Mouse (Mus musculus) lung, embryonic 14.5 days (tissue): Measurements from ENCODE around the gene Tox2. TPM values are rescaled to one million over a fixed set of nuclear protein-coding genes. Genes with fewer than 3 reads are reported as not detected.
A peak's percentile ranks its signal among the peaks of the same experiment; 100 is the strongest.

Experiments
- ATAC-seq: fragments of 200-750 bp; cut with Nextera tagmentation; 2 replicates; pipeline ENCODE4 v1.8.0; 2017; ENCODE audit warnings: mild to moderate bottlenecking, moderate TSS enrichment, moderate library complexity; ENCODE audit not compliant: insufficient read depth
- DNase-seq: peaks from one replicate; pipeline ENCODE4 v3.0.0-alpha.2; 2015
- H3K27ac ChIP-seq: fragments of 300-500 bp; sonication (generic); 2 replicates; pipeline ENCODE4 v1.5.1; 2014; ENCODE audit warnings: low read depth, mild to moderate bottlenecking, moderate library complexity
- H3K27me3 ChIP-seq: fragments of 300-500 bp; sonication (generic); 2 replicates; pipeline ENCODE4 v1.6.1; 2014; ENCODE audit warnings: low read length, control low read depth; ENCODE audit not compliant: insufficient read depth
- H3K36me3 ChIP-seq: fragments of 300-500 bp; sonication (generic); 2 replicates; pipeline ENCODE4 v1.6.1; 2014; ENCODE audit warnings: control low read depth; ENCODE audit not compliant: insufficient read depth
- H3K4me1 ChIP-seq: fragments of 300-500 bp; sonication (generic); 2 replicates; pipeline ENCODE4 v1.6.1; 2014; ENCODE audit warnings: antibody characterized with exemption, control low read depth; ENCODE audit not compliant: insufficient read depth
- H3K4me2 ChIP-seq: fragments of 300-500 bp; sonication (generic); 2 replicates; pipeline ENCODE4 v1.6.1; 2014; ENCODE audit warnings: mild to moderate bottlenecking
- H3K4me3 ChIP-seq: fragments of 300-500 bp; sonication (generic); 2 replicates; pipeline ENCODE4 v1.5.1; 2014; ENCODE audit warnings: low read depth, low read length
- H3K9ac ChIP-seq: fragments of 300-500 bp; sonication (generic); 2 replicates; pipeline ENCODE4 v1.6.1; 2014
- H3K9me3 ChIP-seq: fragments of 300-500 bp; sonication (generic); 2 replicates; pipeline ENCODE4 v1.6.1; 2016; ENCODE audit warnings: low read depth, low read length, control low read depth
- CTCF ChIP-seq: IDR thresholded peaks from 2 replicates; pipeline ENCODE4 v1.5.1; 2016; ENCODE audit warnings: antibody characterized with exemption, low read depth
- WGBS: fragments of 180-500 bp; shearing (Covaris S2); extraction: QIAGEN DNeasy Blood & Tissue Kit; methylation state at CpG from one replicate; pipeline ENCODE4 v1.1.7; 2014; 5-methylcytosine and 5-hydroxymethylcytosine counted together
- polyA plus RNA-seq: library from polyadenylated mRNA; unstranded; fragments of >200 nt; fragmentation: Nextera tagmentation; extraction: Ambion mirVana; gene quantifications from 2 replicates; pipeline ENCODE4 v1.2.1, GENCODE M21; 2014

Gene Tox2
- polyA plus RNA-seq, 1 experiment from 2014 or later, result 4.3 TPM

DNA sequence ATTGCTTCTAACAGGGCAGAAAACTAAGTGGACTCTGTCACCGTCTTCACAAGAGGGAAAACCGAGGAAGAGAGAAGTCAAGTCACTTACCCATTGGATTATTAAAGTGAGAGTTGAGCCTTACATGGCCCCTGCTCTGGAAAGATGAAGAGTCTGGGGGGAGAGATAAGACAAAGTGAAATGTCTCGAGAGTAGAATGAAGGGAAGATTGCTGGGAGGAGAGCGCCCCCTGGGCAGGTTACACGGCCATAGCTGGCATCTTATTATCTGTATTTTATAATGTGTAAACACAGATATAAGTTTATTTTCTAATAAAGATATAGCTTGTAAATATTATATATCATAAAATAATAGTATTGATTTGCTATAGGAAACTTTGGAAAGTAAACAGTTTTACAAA is 147.5 kb downstream of the Tox2 start:
- ATAC-seq, result no peak
- 49% methylated on average over 5 of the region's 5 CpGs for WGBS
- no peak overlapping the region for H3K4me2 ChIP-seq
- peak; percentile 30; the same call in 1 of the 2 replicates for TF ChIP-seq CTCF
- no peak overlapping the region for H3K27ac ChIP-seq
- no peaks in the 10 kb centered on the region for H3K36me3 ChIP-seq
- no peak for DNase-seq
- no peaks in the 10 kb centered on the region for H3K4me1 ChIP-seq
- no peaks in the 10 kb centered on the region for H3K9me3 ChIP-seq
- H3K9ac ChIP-seq, result no peak overlapping the region
- H3K27me3 ChIP-seq, result no peaks in the 10 kb centered on the region
- H3K4me3 ChIP-seq, result no peak overlapping the region

DNA sequence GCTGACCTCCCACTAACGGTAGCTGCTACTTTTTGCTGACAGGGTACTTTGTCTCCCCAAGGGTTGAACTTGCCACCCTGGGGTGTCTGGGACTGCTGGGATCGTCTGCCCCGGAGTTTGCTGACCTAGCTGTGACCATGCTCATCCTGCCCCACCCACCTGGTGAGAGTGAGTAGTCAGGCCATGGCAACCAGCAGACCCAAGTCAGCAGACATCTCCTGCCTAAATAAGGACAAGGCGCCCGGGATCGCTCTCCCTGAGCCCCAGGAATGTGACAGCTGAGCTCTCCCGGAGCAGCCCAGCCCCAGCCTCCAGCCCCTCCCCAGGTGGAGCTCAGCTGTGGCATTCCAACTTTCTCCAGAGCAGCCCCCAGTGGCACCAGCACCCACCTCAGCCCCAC is 150.8 kb downstream of the Tox2 start:
- 4% methylated on average over 7 of the region's 7 CpGs for WGBS
- H3K9ac ChIP-seq, result no peak overlapping the region
- no peak overlapping the region for H3K4me3 ChIP-seq
- H3K27me3 ChIP-seq, result no peaks in the 10 kb centered on the region
- ATAC-seq, result peak; percentile 78
- peak; percentile 44 for DNase-seq
- no peak overlapping the region for H3K4me2 ChIP-seq
- peak overlapping the region; percentile 38; the same call in 1 of the 2 replicates for H3K27ac ChIP-seq
- H3K4me1 ChIP-seq, result no peaks in the 10 kb centered on the region
- no peaks in the 10 kb centered on the region for H3K36me3 ChIP-seq
- no peaks in the 10 kb centered on the region for H3K9me3 ChIP-seq
- no peak for TF ChIP-seq CTCF

DNA sequence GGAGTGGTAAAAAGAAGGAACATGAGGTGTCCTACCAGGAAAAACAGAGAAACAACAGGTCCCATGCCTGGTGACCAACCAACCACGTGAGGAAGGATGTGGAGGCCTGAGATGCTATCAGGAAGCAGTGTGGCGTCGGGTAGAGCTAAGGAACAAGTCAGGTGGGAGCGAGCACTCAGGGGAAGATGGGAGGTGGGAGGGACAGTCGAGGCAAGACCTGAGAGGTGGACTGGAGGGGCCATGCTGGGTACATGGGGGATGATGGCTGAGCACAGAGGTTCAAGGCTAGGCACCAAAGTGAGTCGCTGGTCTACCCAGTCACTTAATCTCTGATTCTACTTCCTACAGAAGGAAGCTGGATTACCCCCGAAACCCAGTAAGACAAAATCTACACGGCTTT is 152.7 kb downstream of the Tox2 start:
- H3K9ac ChIP-seq, result no peak overlapping the region
- no peaks in the 10 kb centered on the region for H3K4me1 ChIP-seq
- ATAC-seq (no peak), DNase-seq (no peak)
- H3K4me3 ChIP-seq, result no peak overlapping the region
- no peak for TF ChIP-seq CTCF
- H3K27ac ChIP-seq, result no peak overlapping the region
- WGBS, result 74% methylated on average over 8 of the region's 8 CpGs
- no peak overlapping the region for H3K4me2 ChIP-seq
- no peaks in the 10 kb centered on the region for H3K27me3 ChIP-seq
- no peaks in the 10 kb centered on the region for H3K36me3 ChIP-seq
- H3K9me3 ChIP-seq, result no peaks in the 10 kb centered on the region

DNA sequence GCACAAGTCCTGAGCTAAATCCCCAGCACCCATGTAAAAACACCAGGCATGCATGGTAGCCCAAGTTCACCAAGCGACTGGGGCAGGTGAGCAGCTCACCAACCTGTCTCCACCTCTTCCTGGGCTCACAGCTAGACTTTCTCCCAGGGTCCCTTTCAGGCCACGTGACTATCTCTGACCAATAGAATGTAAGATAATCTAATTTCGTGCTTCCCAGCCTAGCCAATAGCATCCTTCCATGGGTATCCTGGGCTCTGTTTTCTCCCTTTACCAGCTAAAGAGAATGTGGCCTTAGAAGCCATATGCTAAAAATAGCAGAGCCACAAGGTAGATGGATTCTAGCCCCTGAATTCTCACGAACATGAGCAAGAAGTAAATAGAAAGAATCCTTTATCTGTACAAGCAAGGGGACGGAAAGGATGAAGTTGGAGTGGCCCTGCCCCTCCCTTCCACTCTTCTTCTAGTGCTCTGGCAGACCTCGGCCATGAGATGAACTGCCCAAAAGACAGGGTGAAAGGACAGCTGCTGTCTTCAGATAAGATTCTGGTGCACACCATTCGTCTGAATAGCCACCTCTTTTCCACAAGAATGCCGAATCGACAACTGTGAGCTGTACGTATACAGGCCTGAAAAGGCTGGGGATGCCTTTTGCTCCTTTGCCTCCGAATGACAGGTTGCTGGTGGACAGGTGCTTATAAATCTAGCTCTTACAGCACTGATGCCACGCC is 153.4 kb downstream of the Tox2 start:
- Histone ChIP-seq H3K4me1 (no peaks in the 10 kb centered on the region), H3K27me3 (no peaks in the 10 kb centered on the region), H3K4me2 (no peak overlapping the region), H3K4me3 (no peak overlapping the region), H3K36me3 (no peaks in the 10 kb centered on the region), H3K9me3 (no peaks in the 10 kb centered on the region), H3K27ac (no peak overlapping the region), H3K9ac (no peak overlapping the region)
- DNase-seq (no peak), ATAC-seq (no peak)
- TF ChIP-seq CTCF, result no peak
- 72% methylated on average over 12 of the region's 12 CpGs for WGBS

DNA sequence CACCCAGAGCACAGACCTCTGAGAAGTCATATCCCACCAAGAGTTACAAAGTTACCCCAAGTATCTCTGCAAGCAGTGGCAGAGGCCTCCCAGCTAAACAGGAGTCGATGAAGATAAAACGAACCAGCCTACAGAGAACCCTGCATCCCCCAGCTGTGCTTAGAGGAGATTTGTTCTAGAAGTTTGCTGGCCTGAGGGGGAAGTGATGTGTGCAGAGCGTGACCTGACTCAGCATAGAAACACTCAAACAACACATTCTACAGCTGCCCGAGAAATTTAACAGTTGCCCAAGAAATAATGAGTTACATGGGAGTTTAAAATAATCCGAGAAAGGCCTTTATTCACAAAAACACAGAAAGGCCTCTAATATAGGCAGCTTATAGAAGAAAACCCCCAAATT is 155.7 kb downstream of the Tox2 start:
- no peak overlapping the region for H3K9ac ChIP-seq
- no peaks in the 10 kb centered on the region for H3K4me1 ChIP-seq
- H3K4me2 ChIP-seq, result no peak overlapping the region
- ATAC-seq (no peak), DNase-seq (no peak)
- TF ChIP-seq CTCF, result no peak
- no peaks in the 10 kb centered on the region for H3K36me3 ChIP-seq
- H3K27me3 ChIP-seq, result no peaks in the 10 kb centered on the region
- no peak overlapping the region for H3K4me3 ChIP-seq
- peak overlapping the region; percentile 21; the same call in 1 of the 2 replicates for H3K27ac ChIP-seq
- 45% methylated on average over 5 of the region's 5 CpGs for WGBS
- H3K9me3 ChIP-seq, result no peaks in the 10 kb centered on the region

DNA sequence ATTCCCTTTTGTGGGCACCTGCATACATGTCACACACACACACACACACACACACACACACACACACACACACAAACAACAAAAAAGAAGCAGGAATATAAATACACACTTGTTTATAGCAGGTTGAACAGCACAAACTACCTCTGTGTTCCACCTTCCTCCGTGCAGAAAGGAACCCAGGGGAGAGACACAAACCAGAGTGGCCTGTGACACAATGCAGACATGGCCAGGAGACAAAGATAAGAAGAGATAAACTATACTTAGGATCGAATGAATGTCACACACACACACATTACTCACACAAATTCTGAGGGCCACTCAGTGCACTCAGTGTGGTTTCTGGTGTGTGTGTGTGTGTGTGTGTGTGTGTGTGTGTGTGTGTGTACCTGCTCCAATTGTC is 156.3 kb downstream of the Tox2 start:
- no peak overlapping the region for H3K9ac ChIP-seq
- no peak for DNase-seq
- H3K27me3 ChIP-seq, result no peaks in the 10 kb centered on the region
- no peak overlapping the region for H3K4me2 ChIP-seq
- TF ChIP-seq CTCF, result no peak
- no peak overlapping the region for H3K4me3 ChIP-seq
- no peaks in the 10 kb centered on the region for H3K36me3 ChIP-seq
- H3K4me1 ChIP-seq, result peaks cover 3% of the 10 kb centered on the region; the same call in 1 of the 2 replicates
- WGBS, result 26% methylated on average over 2 of the region's 2 CpGs
- no peak for ATAC-seq
- no peaks in the 10 kb centered on the region for H3K9me3 ChIP-seq
- H3K27ac ChIP-seq, result 0 out of 2 replicates have a peak overlapping the region, but pooled peaks have one; percentile 21

DNA sequence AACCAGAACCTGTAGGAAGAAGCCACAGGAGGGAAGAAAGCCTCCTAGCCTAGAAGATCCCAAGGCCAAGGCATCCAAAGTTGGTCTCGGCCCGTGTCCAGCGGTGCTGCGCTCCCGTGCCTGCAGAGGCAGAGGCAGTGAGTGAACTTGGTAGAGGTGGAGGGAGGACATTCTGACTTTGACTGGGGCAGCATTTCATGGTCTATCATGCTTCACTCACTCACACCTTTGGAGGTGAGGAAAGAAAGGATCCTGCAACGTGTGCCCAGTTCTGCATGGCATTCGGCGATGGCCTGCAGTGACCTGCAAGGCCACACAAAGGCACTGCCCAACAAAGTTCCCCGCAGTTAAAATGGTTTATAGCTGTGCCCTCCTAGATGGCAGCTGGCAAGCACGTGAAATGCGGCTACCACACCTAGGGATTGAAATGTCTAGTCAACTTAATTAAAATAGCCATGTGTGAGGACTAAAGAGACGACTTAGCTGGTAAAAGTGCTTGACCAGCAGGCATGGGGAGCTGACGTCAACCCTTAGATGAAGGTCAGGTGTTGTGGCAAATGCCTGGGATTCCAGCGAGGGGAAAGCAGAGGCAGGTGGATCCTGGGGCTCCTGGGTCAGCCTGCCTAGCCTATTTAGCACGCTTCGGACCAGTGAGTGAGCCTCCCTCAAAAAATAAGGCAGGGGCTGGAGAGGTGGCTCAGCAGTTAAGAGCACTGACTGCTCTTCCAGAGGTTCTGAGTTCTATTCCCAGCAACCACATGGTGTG is 158.1 kb downstream of the Tox2 start:
- Histone ChIP-seq H3K9ac (no peak overlapping the region), H3K36me3 (no peaks in the 10 kb centered on the region), H3K27me3 (no peaks in the 10 kb centered on the region), H3K4me3 (no peak overlapping the region), H3K27ac (no peak overlapping the region), H3K4me2 (no peak overlapping the region), H3K9me3 (no peaks in the 10 kb centered on the region), H3K4me1 (peaks cover 4% of the 10 kb centered on the region; the same call in 1 of the 2 replicates)
- no peak for ATAC-seq
- no peak for DNase-seq
- 75% methylated on average over 16 of the region's 16 CpGs for WGBS
- no peak for TF ChIP-seq CTCF
